Mouse (Mus musculus): ENCODE results near the gene Gm19345. TPM values are rescaled to one million over a fixed set of nuclear protein-coding genes. Genes with fewer than 3 reads are reported as not detected.

Gene Gm19345
- polyA plus RNA-seq, 1 experiment = 0.05 TPM

GRCm38 (mm10) chr7:19887849-19888248 lies 36.0 kb downstream of the Gm19345 start, which contains the start of gene Ceacam19:
Ceacam19 (minus strand) TSS chr7:19887965.
- H3K4me2 ChIP-seq (ENCODE audit: low read depth) = no peak within 1 kb of the TSS

GRCm38 (mm10) chr7:19889881-19890280 lies 38.1 kb downstream of the Gm19345 start:
- Histone ChIP-seq H3ac (ENCODE audit: control insufficient read depth, insufficient read length) (no peak overlapping the region), H3K4me3 (no peak overlapping the region), H3K27me3 (ENCODE audit: control insufficient read depth, insufficient read depth, insufficient read length) (no peaks in the 10 kb centered on the region), H3K79me2 (ENCODE audit: control insufficient read depth, insufficient read depth) (no peaks in the 10 kb centered on the region), H3K36me3 (ENCODE audit: control insufficient read depth, insufficient read depth) (no peaks in the 10 kb centered on the region), H3K4me2 (ENCODE audit: low read depth) (no peak overlapping the region)
- TF ChIP-seq MYOG (IDR thresholded peaks at IDR 0.05; ENCODE audit: control insufficient read depth in 1 of 3, insufficient read depth in 1 of 3, insufficient read length in 2 of 3, low read depth in 2 of 3) (no peak), MAX (IDR thresholded peaks at IDR 0.05; ENCODE audit: low read depth) (no peak), POLR2A (IDR thresholded peaks at IDR 0.05; ENCODE audit: insufficient read length, low read depth) (no peak), USF1 (IDR thresholded peaks at IDR 0.05; ENCODE audit: low read depth) (no peak), TCF12 (IDR thresholded peaks at IDR 0.05; ENCODE audit: insufficient read depth, poor library complexity, severe bottlenecking) (no peak), CEBPB (IDR thresholded peaks at IDR 0.05; ENCODE audit: insufficient read depth, poor library complexity, severe bottlenecking) (no peak), MYOD1 (IDR thresholded peaks at IDR 0.05; ENCODE audit: control insufficient read depth in 1 of 3, insufficient read length in 2 of 3, low read depth in 2 of 3) (no peak), SRF (IDR thresholded peaks at IDR 0.05; ENCODE audit: control insufficient read depth, insufficient read length, low read depth) (no peak), POLR2AphosphoS2 (IDR thresholded peaks at IDR 0.05; ENCODE audit: insufficient read length, low read depth) (no peak), TCF3 (IDR thresholded peaks at IDR 0.05; ENCODE audit: insufficient read length, low read depth) (no peak), E2F4 (IDR thresholded peaks at IDR 0.05; ENCODE audit: insufficient read depth) (no peak), REST (IDR thresholded peaks at IDR 0.05; ENCODE audit: insufficient read depth, insufficient read length) (no peak)

More at GRCm38 (mm10) chr7:19887849-19888248, 36.0 kb downstream of the Gm19345 start, which contains the start of gene Ceacam19:
- TF ChIP-seq TCF12 (IDR thresholded peaks at IDR 0.05; ENCODE audit: insufficient read depth, poor library complexity, severe bottlenecking) = no peak
- TF ChIP-seq MAX (IDR thresholded peaks at IDR 0.05; ENCODE audit: low read depth) = no peak
- TF ChIP-seq REST (IDR thresholded peaks at IDR 0.05; ENCODE audit: insufficient read depth, insufficient read length) = no peak
- TF ChIP-seq MYOG (IDR thresholded peaks at IDR 0.05; ENCODE audit: control insufficient read depth in 1 of 3, insufficient read depth in 1 of 3, insufficient read length in 2 of 3, low read depth in 2 of 3) = no peak
- TF ChIP-seq USF1 (IDR thresholded peaks at IDR 0.05; ENCODE audit: low read depth) = no peak
- no peak for TF ChIP-seq CEBPB (IDR thresholded peaks at IDR 0.05; ENCODE audit: insufficient read depth, poor library complexity, severe bottlenecking)
- TF ChIP-seq TCF3 (IDR thresholded peaks at IDR 0.05; ENCODE audit: insufficient read length, low read depth) = no peak
- no peak for TF ChIP-seq SRF (IDR thresholded peaks at IDR 0.05; ENCODE audit: control insufficient read depth, insufficient read length, low read depth)
- no peak for TF ChIP-seq POLR2A (IDR thresholded peaks at IDR 0.05; ENCODE audit: insufficient read length, low read depth)
- no peak for TF ChIP-seq POLR2AphosphoS2 (IDR thresholded peaks at IDR 0.05; ENCODE audit: insufficient read length, low read depth)
- no peak for TF ChIP-seq E2F4 (IDR thresholded peaks at IDR 0.05; ENCODE audit: insufficient read depth)
- TF ChIP-seq MYOD1 (IDR thresholded peaks at IDR 0.05; ENCODE audit: control insufficient read depth in 1 of 3, insufficient read length in 2 of 3, low read depth in 2 of 3) = no peak
- Histone ChIP-seq H3K79me2 (ENCODE audit: control insufficient read depth, insufficient read depth) (no peaks in the 10 kb centered on the region), H3K36me3 (ENCODE audit: control insufficient read depth, insufficient read depth) (no peaks in the 10 kb centered on the region), H3ac (ENCODE audit: control insufficient read depth, insufficient read length) (no peak within 1 kb of the TSS), H3K27me3 (ENCODE audit: control insufficient read depth, insufficient read depth, insufficient read length) (no peaks in the 10 kb centered on the region), H3K4me3 (no peak within 1 kb of the TSS)

Other genes with a start within 250 kb of the Gm19345 start
- 14.8 TPM for gene Clasrp, start 247.5 kb upstream of the Gm19345 start, polyA plus RNA-seq (2012; fragmentation: generic; extraction: Trizol)
- 25.7 TPM for gene Relb, start 222.6 kb upstream of the Gm19345 start, polyA plus RNA-seq (2012; fragmentation: generic; extraction: Trizol)
- 126 TPM for gene Clptm1, start 187.0 kb upstream of the Gm19345 start, polyA plus RNA-seq (2012; fragmentation: generic; extraction: Trizol)
- not detected for gene Apoc2, start 174.1 kb upstream of the Gm19345 start, polyA plus RNA-seq (2012; fragmentation: generic; extraction: Trizol)
- not detected for gene Gm44805, start 170.6 kb upstream of the Gm19345 start, polyA plus RNA-seq (2012; fragmentation: generic; extraction: Trizol)
- gene Apoc4, start 170.5 kb upstream of the Gm19345 start, polyA plus RNA-seq (2012; fragmentation: generic; extraction: Trizol) = not detected
- gene Apoc1, start 159.3 kb upstream of the Gm19345 start, polyA plus RNA-seq (2012; fragmentation: generic; extraction: Trizol) = not detected
- 2.3 TPM for gene Apoe, start 152.8 kb upstream of the Gm19345 start, polyA plus RNA-seq (2012; fragmentation: generic; extraction: Trizol)
- gene Tomm40, start 136.6 kb upstream of the Gm19345 start, polyA plus RNA-seq (2012; fragmentation: generic; extraction: Trizol) = 112 TPM
- gene Nectin2, start 101.5 kb upstream of the Gm19345 start, polyA plus RNA-seq (2012; fragmentation: generic; extraction: Trizol) = 27.1 TPM
- gene Bcam, start 81.0 kb upstream of the Gm19345 start, polyA plus RNA-seq (2012; fragmentation: generic; extraction: Trizol) = 29.3 TPM
- 0.90 TPM for gene Cblc, start 55.2 kb upstream of the Gm19345 start, polyA plus RNA-seq (2012; fragmentation: generic; extraction: Trizol)
- 19.2 TPM for gene Bcl3, start 29.2 kb upstream of the Gm19345 start, polyA plus RNA-seq (2012; fragmentation: generic; extraction: Trizol)
- gene Ceacam16, start 9.3 kb downstream of the Gm19345 start, polyA plus RNA-seq (2012; fragmentation: generic; extraction: Trizol) = 0.02 TPM
- 0.01 TPM for gene Ceacam19, start 36.0 kb downstream of the Gm19345 start, polyA plus RNA-seq (2012; fragmentation: generic; extraction: Trizol)
- 39.7 TPM for gene Pvr, start 69.2 kb downstream of the Gm19345 start, polyA plus RNA-seq (2012; fragmentation: generic; extraction: Trizol)
- 0.11 TPM for gene Igsf23, start 98.8 kb downstream of the Gm19345 start, polyA plus RNA-seq (2012; fragmentation: generic; extraction: Trizol)
- gene Ceacam20, start 113.4 kb downstream of the Gm19345 start, polyA plus RNA-seq (2012; fragmentation: generic; extraction: Trizol) = not detected
- gene Nlrp9b, start 139.5 kb downstream of the Gm19345 start, polyA plus RNA-seq (2012; fragmentation: generic; extraction: Trizol) = not detected
- not detected for gene Vmn1r91, start 247.7 kb downstream of the Gm19345 start, polyA plus RNA-seq (2012; fragmentation: generic; extraction: Trizol)

Measured in myocyte (in vitro differentiated cells).